Mouse (Mus musculus): ENCODE data around the gene Ncbp2. TPM values are rescaled to one million over a fixed set of nuclear protein-coding genes. Genes with fewer than 3 reads are reported as not detected.

Gene Ncbp2
- 10.2 TPM for polyA plus RNA-seq (2015; fragmentation: Illumina TruSeq; extraction: RNeasy Lipid Tissue Mini Kit (QIAGEN cat#74804); ENCODE audit: insufficient read depth, low read depth, low replicate concordance)

GRCm38 (mm10) chr16:31948345-31948774, at the start of gene Ncbp2, which contains the start of gene 0610012G03Rik:
Gene Ncbp2, plus strand, starts transcription at chr16:31948513.
Gene 0610012G03Rik, minus strand, starts transcription at chr16:31948494.

DNA sequence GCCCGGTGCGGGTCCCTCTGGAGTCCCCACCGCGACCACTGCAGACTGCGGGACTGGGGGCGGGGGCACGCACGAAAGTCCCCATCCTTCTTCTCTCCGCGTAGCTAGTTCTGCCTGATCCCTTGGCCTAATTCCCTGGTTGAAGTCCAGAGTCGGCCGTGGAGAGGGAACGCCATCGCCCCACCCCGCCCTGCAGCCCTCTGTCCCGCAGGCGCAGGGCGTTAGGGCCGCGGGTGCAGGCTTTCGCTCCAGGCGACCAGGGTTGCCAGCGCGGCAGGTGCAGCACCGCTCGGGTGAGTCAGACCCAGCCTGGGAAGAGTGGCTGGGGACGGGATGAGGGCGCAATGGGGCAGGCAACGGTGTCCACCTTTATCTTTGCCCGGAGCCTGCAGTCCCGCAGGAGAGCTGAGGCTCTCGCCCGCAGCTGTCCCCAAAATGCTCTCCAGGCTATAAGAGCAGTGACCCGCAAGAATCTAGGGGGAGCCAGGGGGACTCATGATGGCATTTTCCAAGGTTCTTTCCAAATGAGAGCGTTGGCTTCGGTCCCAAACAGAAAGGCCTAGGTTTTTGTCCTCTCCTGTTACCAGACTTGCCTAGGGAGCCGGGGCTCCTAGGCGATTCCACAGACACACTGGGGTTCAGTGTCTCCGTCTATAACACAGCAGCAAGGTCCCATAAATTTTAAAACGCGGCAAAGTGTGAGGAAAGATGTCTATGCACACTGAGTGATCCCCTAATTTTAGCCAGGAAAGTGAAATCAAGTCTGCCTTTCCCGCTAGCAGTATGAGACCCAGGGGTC, 14.4 kb upstream of the Ncbp2 start, which contains the start of gene Pigz:
Gene Pigz, plus strand, starts transcription at position 101 of the 799 bp plus-strand sequence.

GRCm38 (mm10) chr16:32002509-32003477, 54.5 kb downstream of the Ncbp2 start, which contains the start of gene Senp5:
Gene Senp5, minus strand, starts transcription at chr16:32003287.

Other genes starting within 250 kb of the Ncbp2 start
- not detected for gene Meltf, start 69.7 kb upstream of the Ncbp2 start, polyA plus RNA-seq (2015; fragmentation: Illumina TruSeq; extraction: RNeasy Lipid Tissue Mini Kit (QIAGEN cat#74804); ENCODE audit: insufficient read depth, low read depth, low replicate concordance)
- not detected for gene Pigz, start 14.7 kb upstream of the Ncbp2 start, polyA plus RNA-seq (2015; fragmentation: Illumina TruSeq; extraction: RNeasy Lipid Tissue Mini Kit (QIAGEN cat#74804); ENCODE audit: insufficient read depth, low read depth, low replicate concordance)
- gene 0610012G03Rik, start within 50 bp of the Ncbp2 start, polyA plus RNA-seq (2015; fragmentation: Illumina TruSeq; extraction: RNeasy Lipid Tissue Mini Kit (QIAGEN cat#74804); ENCODE audit: insufficient read depth, low read depth, low replicate concordance), result 9.5 TPM
- 3.4 TPM for gene Senp5, start 54.8 kb downstream of the Ncbp2 start, polyA plus RNA-seq (2015; fragmentation: Illumina TruSeq; extraction: RNeasy Lipid Tissue Mini Kit (QIAGEN cat#74804); ENCODE audit: insufficient read depth, low read depth, low replicate concordance)
- gene Pak2, start 130.8 kb downstream of the Ncbp2 start, polyA plus RNA-seq (2015; fragmentation: Illumina TruSeq; extraction: RNeasy Lipid Tissue Mini Kit (QIAGEN cat#74804); ENCODE audit: insufficient read depth, low read depth, low replicate concordance), result 7.0 TPM
- gene Pigx, start 151.2 kb downstream of the Ncbp2 start, polyA plus RNA-seq (2015; fragmentation: Illumina TruSeq; extraction: RNeasy Lipid Tissue Mini Kit (QIAGEN cat#74804); ENCODE audit: insufficient read depth, low read depth, low replicate concordance), result 8.1 TPM
- gene Cep19, start 151.3 kb downstream of the Ncbp2 start, polyA plus RNA-seq (2015; fragmentation: Illumina TruSeq; extraction: RNeasy Lipid Tissue Mini Kit (QIAGEN cat#74804); ENCODE audit: insufficient read depth, low read depth, low replicate concordance), result 4.2 TPM
- 7.9 TPM for gene Nrros, start 217.1 kb downstream of the Ncbp2 start, polyA plus RNA-seq (2015; fragmentation: Illumina TruSeq; extraction: RNeasy Lipid Tissue Mini Kit (QIAGEN cat#74804); ENCODE audit: insufficient read depth, low read depth, low replicate concordance)
- not detected for gene Bex6, start 231.3 kb downstream of the Ncbp2 start, polyA plus RNA-seq (2015; fragmentation: Illumina TruSeq; extraction: RNeasy Lipid Tissue Mini Kit (QIAGEN cat#74804); ENCODE audit: insufficient read depth, low read depth, low replicate concordance)

Data from pancreas, adult 10 weeks (tissue).